Mouse (Mus musculus) retina, embryonic 14.5 days (tissue): ENCODE results near the gene Chst8.

ENCODE experiments used
- DNase-seq: peaks from one replicate; pipeline ENCODE4 v3.0.0-alpha.2; 2015; ENCODE audit warnings: low spot score

The Chst8 gene

DNA sequence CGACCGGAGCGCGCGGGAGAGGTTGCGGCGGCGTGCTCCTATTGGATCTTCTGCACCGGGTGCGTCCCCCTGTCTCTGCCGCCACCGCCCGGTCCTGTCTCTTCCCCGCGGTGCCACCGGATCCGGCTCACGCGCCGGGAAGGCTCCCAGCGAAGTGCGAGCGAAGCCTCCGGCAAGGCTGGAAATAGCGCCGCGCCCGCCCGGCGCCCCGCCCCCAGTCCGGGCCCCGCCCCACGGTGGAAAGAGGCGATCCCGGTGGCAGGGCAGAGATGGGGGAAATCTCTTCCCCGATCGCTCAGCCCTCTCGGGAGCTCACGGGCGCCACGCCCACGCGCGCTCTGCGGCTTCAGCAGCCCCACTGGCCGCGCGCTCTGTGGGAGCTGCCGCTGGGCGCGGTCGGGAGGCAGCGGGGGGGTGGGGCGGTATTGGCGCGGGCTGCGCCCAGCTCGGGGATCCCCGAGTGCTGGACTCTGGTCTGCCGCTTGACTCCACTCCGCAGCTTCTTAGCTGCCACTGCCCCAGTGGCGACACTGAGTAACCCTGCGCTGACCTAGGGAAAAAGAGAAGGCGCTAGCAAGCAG is at the start of gene Chst8:
Gene Chst8, minus strand, starts transcription at position 181 of the 581 bp plus-strand sequence.
- DNase-seq = peak; percentile 79

DNA sequence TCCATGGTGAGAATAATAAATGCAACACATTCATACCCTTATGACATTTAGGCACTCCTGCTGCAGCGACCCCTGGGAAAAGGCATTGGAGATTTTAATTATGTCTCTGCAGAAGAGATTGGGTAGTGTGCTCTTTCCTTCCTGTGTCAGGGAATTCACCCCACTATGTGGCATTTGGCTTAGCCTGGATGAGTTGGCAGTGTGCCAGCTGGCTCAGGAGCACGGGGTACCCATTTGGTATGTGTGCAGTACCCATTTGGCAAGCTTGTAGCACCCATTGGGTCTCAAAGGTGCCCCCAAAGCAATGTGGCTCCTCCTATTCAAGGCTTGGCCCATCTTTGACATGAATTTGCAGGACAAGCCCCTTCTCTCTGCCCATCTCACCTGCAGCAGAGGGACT is 45.8 kb upstream of the Chst8 start:
- DNase-seq = no peak

GRCm38 (mm10) chr7:34854781-34855352 is 42.4 kb upstream of the Chst8 start:
- no peak for DNase-seq

GRCm38 (mm10) chr7:34853393-34853792 is 40.9 kb upstream of the Chst8 start:
- DNase-seq = no peak

- peak; percentile 26 for DNase-seq
Observed at GRCm38 (mm10) chr7:34849660-34850059, 37.1 kb upstream of the Chst8 start.

DNA sequence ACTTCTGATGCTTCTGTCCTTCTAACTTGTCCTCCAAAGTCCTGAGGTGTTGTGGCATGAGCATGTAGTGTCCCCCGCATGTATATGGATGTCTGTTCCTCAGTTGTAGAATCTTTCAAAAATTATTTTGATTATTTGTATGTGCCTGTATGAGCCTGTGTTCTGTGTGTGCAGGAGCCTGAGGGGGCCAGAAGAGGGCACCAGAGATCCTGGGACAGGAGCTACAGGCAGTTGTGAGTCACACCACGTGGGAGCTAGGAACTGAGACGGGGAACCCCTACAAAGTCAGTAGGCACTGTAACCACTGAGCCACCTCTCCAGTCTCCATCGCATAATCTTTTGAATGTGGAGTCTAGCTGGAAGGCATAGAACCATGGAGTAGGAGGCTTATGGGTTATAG is 36.3 kb upstream of the Chst8 start:
- DNase-seq = no peak

DNA sequence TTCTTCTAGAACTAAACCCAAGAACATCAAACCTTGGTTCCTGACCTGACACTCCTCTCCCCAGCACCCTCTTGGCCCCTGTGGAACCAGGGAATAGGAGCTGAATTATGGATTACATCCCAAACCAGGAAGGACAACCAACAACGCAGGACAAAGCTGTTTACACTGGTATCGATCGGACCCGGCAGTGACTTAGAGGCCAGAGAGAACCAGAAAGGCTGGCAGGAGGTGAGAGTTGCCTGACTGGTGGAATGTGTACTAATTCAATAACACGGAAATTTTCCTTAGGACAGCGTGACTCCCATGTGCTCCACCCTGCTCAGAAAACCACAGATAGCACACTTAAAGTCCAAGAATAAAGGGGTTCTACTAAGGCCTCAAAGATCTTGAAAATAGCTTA is 35.4 kb upstream of the Chst8 start:
- DNase-seq = no peak

DNA sequence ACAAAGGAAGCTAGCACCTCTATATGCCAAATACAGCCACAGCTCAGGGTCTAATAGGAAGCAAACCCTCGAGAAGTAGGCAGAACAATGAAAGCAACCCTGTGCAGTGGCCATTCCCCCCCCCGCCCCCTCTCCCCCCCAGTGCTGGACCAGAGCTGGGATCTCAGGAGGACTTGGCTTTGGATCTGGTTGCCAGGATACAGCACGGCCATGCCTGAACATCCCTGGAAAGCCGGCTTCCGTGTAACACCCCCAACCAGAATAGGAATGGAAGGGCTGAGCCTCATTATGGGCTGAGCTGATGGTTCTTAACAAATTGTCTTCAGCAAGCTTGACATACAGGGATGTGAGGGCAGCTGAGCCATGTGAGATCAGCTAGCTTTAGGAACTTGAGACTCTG is 34.9 kb upstream of the Chst8 start:
- no peak for DNase-seq

- DNase-seq = no peak
Observed at GRCm38 (mm10) chr7:34838749-34839148, 26.2 kb upstream of the Chst8 start.

- DNase-seq = no peak
Observed at GRCm38 (mm10) chr7:34838231-34838630, 25.7 kb upstream of the Chst8 start.

DNA sequence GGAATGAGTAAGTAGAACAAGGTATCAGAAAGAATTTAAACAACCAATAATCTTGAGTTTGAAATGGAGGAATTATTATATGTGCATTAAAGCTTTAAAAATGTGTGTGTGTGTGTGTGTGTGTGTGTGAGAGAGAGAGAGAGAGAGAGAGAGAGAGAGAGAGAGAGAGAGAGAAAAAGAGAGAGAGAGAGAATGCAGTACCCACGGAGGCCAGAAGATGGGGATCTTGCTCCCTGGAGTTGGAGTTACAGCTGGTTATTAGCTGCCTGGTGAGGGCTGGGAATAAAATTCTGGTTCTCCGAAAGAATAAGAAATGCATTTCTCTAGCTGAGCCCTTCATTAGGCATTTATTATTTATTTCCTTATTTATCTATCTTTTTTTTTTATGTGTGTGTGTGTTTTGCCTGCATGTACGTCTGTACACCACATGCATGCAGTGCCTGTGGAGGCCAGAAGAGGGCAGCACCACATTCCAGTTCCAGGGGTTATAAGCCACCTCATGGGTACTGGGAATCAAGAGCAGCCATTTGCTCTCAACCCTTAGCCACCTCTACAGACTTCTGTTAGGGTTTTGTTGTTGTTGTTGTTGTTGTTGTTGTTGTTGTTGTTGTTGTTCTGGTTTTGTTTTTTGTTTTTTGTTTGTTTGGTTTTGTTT is 13.9 kb upstream of the Chst8 start:
- no peak for DNase-seq

DNA sequence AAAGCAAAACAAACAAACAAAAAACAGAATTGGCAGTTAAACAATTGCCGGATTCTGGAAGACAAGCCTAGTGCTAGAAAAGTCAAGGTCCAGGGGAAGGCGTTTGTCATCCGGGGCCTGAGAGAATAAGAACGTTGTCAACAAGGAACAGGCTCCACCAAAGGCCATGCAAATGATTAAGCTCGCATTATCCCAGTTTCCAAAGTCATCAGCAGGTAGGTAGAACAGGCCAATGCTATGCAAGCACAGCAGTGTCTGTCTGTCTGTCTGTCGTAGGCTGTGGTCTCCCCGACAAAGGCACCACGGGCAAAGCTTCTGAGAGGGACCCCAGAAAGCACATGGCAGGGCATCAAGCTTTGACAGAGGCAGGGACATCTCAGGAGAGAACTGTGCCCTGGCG is 9.1 kb upstream of the Chst8 start:
- no peak for DNase-seq

DNA sequence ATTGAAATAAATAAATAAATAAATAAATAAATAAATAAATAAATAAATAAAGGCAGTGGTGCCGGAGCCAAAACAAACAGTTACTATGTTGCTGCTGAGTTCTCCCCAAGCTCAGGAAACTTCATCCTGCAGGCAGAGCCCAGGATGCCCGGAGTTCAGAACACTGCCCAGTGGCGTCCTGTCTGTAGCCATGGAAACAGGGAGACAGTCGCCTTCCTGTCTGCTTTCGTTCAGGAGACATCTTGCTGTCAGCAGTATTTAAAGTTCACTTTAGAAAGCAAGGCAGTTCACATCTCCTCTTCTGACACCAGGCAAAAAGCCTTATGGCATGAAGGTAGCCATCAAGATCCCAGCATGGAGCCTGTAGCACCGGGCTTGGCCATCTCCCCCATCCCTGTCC is 8.0 kb upstream of the Chst8 start:
- DNase-seq = no peak

- no peak for DNase-seq
Observed at GRCm38 (mm10) chr7:34819796-34820195, 7.3 kb upstream of the Chst8 start.

- DNase-seq = peak; percentile 22
Observed at GRCm38 (mm10) chr7:34818660-34819059, 6.1 kb upstream of the Chst8 start.

- no peak for DNase-seq
Observed at GRCm38 (mm10) chr7:34816981-34817380, 4.5 kb upstream of the Chst8 start.

DNA sequence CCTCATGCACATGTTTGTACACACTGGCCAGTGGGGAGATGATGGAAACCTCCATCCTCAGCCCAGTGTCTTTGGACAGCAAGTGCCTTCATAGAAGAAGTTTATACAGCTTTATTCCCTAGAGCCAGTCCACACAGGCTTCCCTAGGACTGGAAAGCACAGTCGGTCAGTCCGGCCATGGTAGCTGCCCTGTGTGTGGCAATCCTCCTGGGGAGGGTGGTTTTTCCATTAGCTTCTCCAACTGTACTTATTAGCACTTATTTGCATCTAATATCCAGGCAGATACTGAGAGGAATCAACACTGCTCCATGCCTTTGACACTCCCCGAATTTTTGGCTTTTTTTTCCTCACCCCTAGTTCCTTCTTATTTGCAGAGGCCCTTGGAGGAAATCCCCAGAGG is 2.3 kb upstream of the Chst8 start:
- no peak for DNase-seq

DNA sequence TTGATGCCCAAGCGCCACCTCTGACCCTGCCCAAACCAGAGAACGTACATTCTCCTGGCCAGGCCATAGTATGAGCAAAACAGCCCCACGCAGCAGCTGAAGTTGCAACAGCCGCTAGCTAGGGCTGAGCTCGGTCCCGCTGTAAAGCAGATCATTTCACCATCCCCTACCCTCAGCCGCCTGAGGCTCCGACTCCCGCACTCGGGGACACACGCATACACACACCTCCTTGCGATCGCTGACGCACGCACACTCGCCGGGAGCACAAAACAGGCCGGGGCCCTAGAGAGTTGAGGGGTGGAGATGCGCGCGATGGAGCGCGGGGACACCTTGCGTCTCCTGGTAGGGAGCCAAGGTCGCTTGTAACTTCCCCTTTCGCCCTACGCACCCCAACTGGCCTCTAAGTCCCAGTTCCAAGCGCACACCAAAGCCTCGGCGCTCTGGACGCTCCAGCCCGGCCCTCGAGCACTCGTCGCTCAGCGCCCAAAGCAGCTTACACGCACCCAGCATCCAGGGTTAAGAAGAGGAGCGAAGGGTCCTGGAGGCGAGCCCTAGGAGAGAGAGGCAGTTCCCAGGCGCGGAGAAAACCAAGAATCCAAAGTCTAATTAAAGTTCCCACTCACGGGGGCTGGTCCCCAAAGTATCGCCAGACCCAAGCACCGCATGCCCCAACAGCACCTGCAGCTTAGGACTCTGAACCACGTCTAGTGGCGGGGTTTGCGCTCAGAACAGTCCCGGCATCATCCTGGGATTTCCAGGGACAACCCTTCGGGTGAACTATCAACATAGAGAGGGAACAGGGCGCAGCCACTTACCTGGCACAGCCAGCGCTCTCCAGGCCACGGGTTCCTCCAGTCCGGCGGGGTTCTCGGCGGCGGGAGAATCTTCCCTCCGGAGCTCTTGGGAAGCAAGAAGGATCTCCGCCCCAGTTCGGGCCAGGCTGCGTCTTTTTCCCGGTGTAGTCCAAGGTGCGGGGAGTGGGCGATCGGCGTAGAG is 682 bp downstream of the Chst8 start:
- DNase-seq = peak; percentile 39

DNA sequence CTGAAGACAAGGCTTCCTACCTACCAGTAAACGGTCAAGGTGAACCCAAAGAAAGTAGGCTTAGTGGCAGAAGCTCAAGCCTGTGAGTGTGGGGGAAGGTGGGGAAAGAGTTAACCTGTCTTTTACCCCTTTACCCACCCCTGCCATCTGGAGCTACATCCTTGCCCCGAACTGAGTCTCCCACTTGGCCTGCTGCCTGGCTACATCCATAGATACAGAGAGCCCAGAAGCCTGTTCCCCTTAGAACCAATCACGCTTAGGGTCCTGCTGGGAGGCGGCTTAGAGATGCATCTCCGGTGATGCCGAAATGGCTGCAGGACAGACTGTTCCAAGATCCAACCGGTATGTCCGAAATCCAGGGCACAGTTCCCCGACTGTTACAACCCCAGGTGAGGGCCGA is 1.5 kb downstream of the Chst8 start:
- DNase-seq = peak; percentile 24

- no peak for DNase-seq
Observed at GRCm38 (mm10) chr7:34806307-34806706, 6.2 kb downstream of the Chst8 start.

DNA sequence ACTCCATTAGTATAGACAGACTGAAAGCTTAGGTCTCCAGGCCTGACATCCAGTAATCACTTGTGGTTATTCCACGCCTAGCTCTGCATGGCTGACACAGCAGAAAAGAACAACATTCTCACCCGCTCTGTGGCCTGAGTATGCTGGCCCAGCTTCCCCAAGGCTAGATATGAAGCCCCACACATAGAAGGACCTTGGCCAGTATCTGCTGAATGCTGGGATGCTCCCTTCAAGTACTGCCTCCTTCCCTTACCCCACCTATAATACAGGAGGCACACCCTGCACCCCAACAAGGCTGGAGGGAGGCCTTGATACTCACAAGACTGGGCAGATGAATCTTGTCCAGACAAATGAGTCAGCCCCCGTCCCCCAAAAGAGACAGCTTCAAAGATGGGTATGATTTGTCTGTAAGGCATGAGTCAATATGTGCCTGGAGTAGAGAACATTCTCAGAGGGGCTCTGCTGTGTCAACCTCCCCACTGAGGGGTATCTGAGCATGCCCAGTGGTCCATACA is 6.8 kb downstream of the Chst8 start:
- DNase-seq = no peak

- DNase-seq = no peak
Observed at GRCm38 (mm10) chr7:34805042-34805441, 7.5 kb downstream of the Chst8 start.
